In the genomic region with DNA sequence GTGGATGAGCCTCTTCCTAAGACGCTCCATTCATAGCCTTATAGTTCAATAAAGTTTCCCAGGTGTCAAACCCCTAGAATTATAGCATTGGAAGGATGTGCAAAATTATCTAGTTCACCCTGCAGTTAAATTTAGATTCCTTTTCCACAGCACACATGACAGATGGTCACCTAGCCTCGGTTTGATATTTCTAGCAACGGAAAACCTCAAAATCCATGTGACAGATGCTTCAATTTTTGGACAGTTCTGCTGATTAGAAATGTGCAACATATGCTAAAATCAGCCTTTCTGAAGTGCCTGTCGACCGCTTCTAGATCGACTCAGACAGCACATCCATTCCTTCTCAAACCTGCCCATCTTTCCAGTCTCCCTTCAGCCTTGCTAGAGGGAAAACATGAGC, we compare ENCODE assay signal across 13 mouse cellular contexts. TPM values are rescaled to one million over a fixed set of nuclear protein-coding genes. Genes with fewer than 3 reads are reported as not detected.
DNase-seq lines count a peak whose midpoint lies in the region; TF ChIP-seq lines count a peak whose summit lies in the region.
"Had no signal": no experiment of that assay in that cellular context is flagged by ENCODE, and none has a peak within 500 bp of the region (broad histone marks: within the 10 kb centered on the region; RNA-seq: fewer than 3 reads in every experiment).

No protein-coding gene starts in this region.

- peak; percentile 32 for DNase-seq in layer of hippocampus, adult 11-12 months (ENCODE audit: low spot score)
- DNase-seq in layer of hippocampus, postnatal 25 days (ENCODE audit: extremely low spot score in 1 of 2, low spot score in 1 of 2): no peak
- peak; percentile 58 for DNase-seq in brain, embryonic 14.5 days (ENCODE audit: low read depth)
- DNase-seq in cerebellum, adult 18-20 months: peak; percentile 48 to 50
- peak; percentile 17 to 32 for DNase-seq in layer of hippocampus, adult 8-10 months (ENCODE audit: low spot score in 2 of 2)
- DNase-seq in embryo, embryonic 11 days: no peak
- DNase-seq in gastrocnemius, postnatal 25 days: no peak
- DNase-seq: adrenal gland, adult 8-10 months; heart, adult 2 months; lung, adult 18-20 months; lung, postnatal 36 days; retina, postnatal 1 day had no signal

- no peak for TF ChIP-seq POLR2A in brain, embryonic 14.5 days (IDR thresholded peaks at IDR 0.05; ENCODE audit: borderline replicate concordance, extremely low read depth, insufficient read depth, insufficient read length, poor library complexity, severe bottlenecking)

- no peak for TF ChIP-seq CTCF in brain, embryonic 14.5 days (IDR thresholded peaks at IDR 0.05; ENCODE audit: borderline replicate concordance, extremely low read depth, insufficient read depth, insufficient read length)

RNA-seq across cellular contexts. Expression of gene Lcor, which starts 43.5 kb away (rescaled TPM):
- total RNA-seq in layer of hippocampus, postnatal 25 days (2021): 10 to 100 TPM; 16.2 to 19.0 TPM
- 7.1 and 10.3 TPM in 2 replicates for polyA plus RNA-seq in brain, embryonic 14.5 days (2012; rRNA removed)
- 10 to 100 TPM; 18.7 to 21.9 (median 20.4) TPM for total RNA-seq in layer of hippocampus, adult 8-10 months (2022)
- total RNA-seq in gastrocnemius, postnatal 25 days (2021): 10 to 100 TPM; 11.9 to 13.4 TPM

RNA-seq across cellular contexts. Expression of gene Pik3ap1, which starts 54.1 kb away (rescaled TPM):
- total RNA-seq in layer of hippocampus, postnatal 25 days (2021): 1 to 10 TPM; 2.2 to 2.7 TPM
- 1.2 and 1.6 TPM in 2 replicates for polyA plus RNA-seq in brain, embryonic 14.5 days (2012; rRNA removed)
- 10 to 100 TPM in 1 of 4 experiments, 1 to 10 TPM in 3; 1.9 to 10.2 (median 5.2) TPM for total RNA-seq in layer of hippocampus, adult 8-10 months (2022)
- under 1 TPM; 0.33 to 0.56 TPM for total RNA-seq in gastrocnemius, postnatal 25 days (2021)
- polyA plus RNA-seq: myocyte had no signal

Comparison
In these comparisons a context has a peak if more than half of its experiments do, and no peak if none do; other contexts are left out.
1. DNase-seq: peak in layer of hippocampus, adult 11-12 months (single experiment), brain, embryonic 14.5 days (single experiment), cerebellum, adult 18-20 months (2 of 2) and layer of hippocampus, adult 8-10 months (2 of 2); none in layer of hippocampus, postnatal 25 days (0 of 2), embryo, embryonic 11 days (single experiment) and gastrocnemius, postnatal 25 days (single experiment).